Mouse (Mus musculus) myocyte (in vitro differentiated cells): ENCODE data around the gene Cacna1e. TPM values are rescaled to one million over a fixed set of nuclear protein-coding genes. Genes with fewer than 3 reads are reported as not detected.

Source experiments
- H3K27me3 ChIP-seq: one replicate; pipeline ENCODE4 v1.6.1; 2011; ENCODE audit not compliant: control insufficient read depth, insufficient read depth, insufficient read length
- H3K36me3 ChIP-seq: one replicate; pipeline ENCODE4 v1.6.1; 2011; ENCODE audit not compliant: control insufficient read depth, insufficient read depth
- H3K4me2 ChIP-seq: one replicate; pipeline ENCODE4 v1.6.1; 2011; ENCODE audit warnings: low read depth, control low read depth
- H3K4me3 ChIP-seq: one replicate; pipeline ENCODE4 v1.5.1; 2011; ENCODE audit warnings: mild to moderate bottlenecking, control low read depth, moderate library complexity
- H3K79me2 ChIP-seq: one replicate; pipeline ENCODE4 v1.6.1; 2011; ENCODE audit not compliant: control insufficient read depth, insufficient read depth
- H3ac ChIP-seq: one replicate; pipeline ENCODE4 v1.6.1; 2011; ENCODE audit not compliant: control insufficient read depth, insufficient read length
- CEBPB ChIP-seq: IDR thresholded peaks from 2 replicates; pipeline ENCODE4 v1.6.1; 2011; ENCODE audit warnings: mild to moderate bottlenecking, moderate library complexity; ENCODE audit not compliant: poor library complexity, insufficient read depth, severe bottlenecking
- E2F4 ChIP-seq: IDR thresholded peaks from one replicate; pipeline ENCODE4 v1.6.1; 2011; ENCODE audit warnings: mild to moderate bottlenecking, control low read depth, moderate library complexity; ENCODE audit not compliant: insufficient read depth
- MAX ChIP-seq: IDR thresholded peaks from one replicate; pipeline ENCODE4 v1.6.1; 2011; ENCODE audit warnings: low read depth, mild to moderate bottlenecking, control low read depth
- MYOD1 ChIP-seq, 3 experiments: IDR thresholded peaks; one replicate each; pipeline ENCODE4 v1.6.1; 2011; ENCODE audit warnings: control low read depth in 2 of 3, low read depth in 2 of 3, mild to moderate bottlenecking in 2 of 3, moderate library complexity in 1 of 3; ENCODE audit not compliant: insufficient read length in 2 of 3, control insufficient read depth in 1 of 3
- MYOG ChIP-seq, 3 experiments: IDR thresholded peaks; one replicate each; pipeline ENCODE4 v1.6.1; 2011; ENCODE audit warnings: control low read depth in 2 of 3, low read depth in 2 of 3, mild to moderate bottlenecking in 2 of 3; ENCODE audit not compliant: insufficient read length in 2 of 3, control insufficient read depth in 1 of 3, insufficient read depth in 1 of 3
- POLR2A ChIP-seq: IDR thresholded peaks from one replicate; pipeline ENCODE4 v1.6.1; 2011; ENCODE audit warnings: low read depth, mild to moderate bottlenecking, control low read depth, moderate library complexity; ENCODE audit not compliant: insufficient read length
- POLR2AphosphoS2 ChIP-seq: IDR thresholded peaks from one replicate; pipeline ENCODE4 v1.6.1; 2011; ENCODE audit warnings: low read depth, control low read depth; ENCODE audit not compliant: insufficient read length
- REST ChIP-seq: IDR thresholded peaks from one replicate; pipeline ENCODE4 v1.6.1; 2011; ENCODE audit warnings: mild to moderate bottlenecking, control low read depth, moderate library complexity; ENCODE audit not compliant: insufficient read depth, insufficient read length
- SRF ChIP-seq: IDR thresholded peaks from one replicate; pipeline ENCODE4 v1.6.1; 2011; ENCODE audit warnings: low read depth; ENCODE audit not compliant: control insufficient read depth, insufficient read length
- TCF12 ChIP-seq: IDR thresholded peaks from one replicate; pipeline ENCODE4 v1.6.1; 2011; ENCODE audit warnings: mild to moderate bottlenecking, control low read depth; ENCODE audit not compliant: poor library complexity, insufficient read depth, severe bottlenecking
- TCF3 ChIP-seq: IDR thresholded peaks from one replicate; pipeline ENCODE4 v1.6.1; 2011; ENCODE audit warnings: low read depth, control low read depth; ENCODE audit not compliant: insufficient read length
- USF1 ChIP-seq: IDR thresholded peaks from one replicate; pipeline ENCODE4 v1.6.1; 2011; ENCODE audit warnings: low read depth, mild to moderate bottlenecking, control low read depth, moderate library complexity
- polyA plus RNA-seq: library from polyadenylated mRNA; unstranded; fragments of >200 nt; fragmentation: generic; extraction: Trizol; gene quantifications from one replicate; pipeline ENCODE4 v1.2.1, GENCODE M21; 2012; ENCODE audit warnings: missing spikeins

Gene Cacna1e
- polyA plus RNA-seq, 1 experiment = not detected

DNA sequence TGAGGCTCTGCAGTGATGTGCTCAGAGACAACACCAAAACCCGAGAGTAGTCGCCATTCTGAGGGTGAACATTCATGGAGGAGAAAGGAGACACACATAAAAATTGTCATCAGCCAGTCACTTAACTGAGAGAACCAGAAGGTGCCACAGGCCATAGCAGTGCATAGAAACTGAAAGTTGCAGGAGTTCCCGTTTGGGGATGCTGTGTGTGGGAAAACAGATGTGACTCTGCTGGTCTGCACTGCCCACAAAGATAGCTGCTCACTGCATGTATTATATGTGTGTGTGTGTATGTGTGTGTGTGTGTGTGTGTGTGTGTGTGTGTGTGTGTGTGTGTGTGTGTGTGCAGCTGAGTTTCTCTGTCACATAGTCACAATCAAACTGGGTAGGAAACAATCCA lies 61.2 kb downstream of the Cacna1e start:
- TF ChIP-seq CEBPB (no peak), TCF3 (no peak), E2F4 (no peak), USF1 (no peak), POLR2AphosphoS2 (no peak), MAX (no peak), TCF12 (no peak), MYOD1 (IDR thresholded peaks at IDR 0.05; ENCODE audit: control insufficient read depth in 1 of 3, insufficient read length in 2 of 3, low read depth in 2 of 3) (no peak), POLR2A (no peak), MYOG (IDR thresholded peaks at IDR 0.05; ENCODE audit: control insufficient read depth in 1 of 3, insufficient read depth in 1 of 3, insufficient read length in 2 of 3, low read depth in 2 of 3) (no peak)
- Histone ChIP-seq H3K27me3 (peaks cover 14% of the 10 kb centered on the region), H3K4me2 (no peak overlapping the region), H3ac (no peak overlapping the region), H3K36me3 (no peaks in the 10 kb centered on the region), H3K4me3 (no peak overlapping the region), H3K79me2 (no peaks in the 10 kb centered on the region)

GRCm38 (mm10) chr1:154820422-154820821 lies 63.9 kb downstream of the Cacna1e start:
- TF ChIP-seq E2F4 (no peak), MAX (no peak), POLR2AphosphoS2 (no peak), REST (no peak), MYOD1 (IDR thresholded peaks at IDR 0.05; ENCODE audit: control insufficient read depth in 1 of 3, insufficient read length in 2 of 3, low read depth in 2 of 3) (no peak), TCF12 (no peak), POLR2A (no peak), MYOG (IDR thresholded peaks at IDR 0.05; ENCODE audit: control insufficient read depth in 1 of 3, insufficient read depth in 1 of 3, insufficient read length in 2 of 3, low read depth in 2 of 3) (no peak), SRF (no peak), CEBPB (no peak), TCF3 (no peak), USF1 (no peak)
- no peaks in the 10 kb centered on the region for H3K79me2 ChIP-seq
- no peak overlapping the region for H3K4me2 ChIP-seq
- H3K4me3 ChIP-seq = no peak overlapping the region
- H3K27me3 ChIP-seq = peaks cover 14% of the 10 kb centered on the region
- H3K36me3 ChIP-seq = no peaks in the 10 kb centered on the region
- no peak overlapping the region for H3ac ChIP-seq

GRCm38 (mm10) chr1:154819960-154820359 lies 64.3 kb downstream of the Cacna1e start:
- no peak for TF ChIP-seq POLR2AphosphoS2
- TF ChIP-seq POLR2A = no peak
- no peak for TF ChIP-seq TCF12
- no peak for TF ChIP-seq MYOD1 (IDR thresholded peaks at IDR 0.05; ENCODE audit: control insufficient read depth in 1 of 3, insufficient read length in 2 of 3, low read depth in 2 of 3)
- TF ChIP-seq TCF3 = no peak
- no peak for TF ChIP-seq CEBPB
- TF ChIP-seq REST = no peak
- no peak for TF ChIP-seq SRF
- TF ChIP-seq MAX = no peak
- Histone ChIP-seq H3K27me3 (peaks cover 10% of the 10 kb centered on the region), H3K36me3 (no peaks in the 10 kb centered on the region), H3K79me2 (no peaks in the 10 kb centered on the region), H3K4me3 (no peak overlapping the region), H3K4me2 (no peak overlapping the region), H3ac (no peak overlapping the region)

GRCm38 (mm10) chr1:154818742-154819141 lies 65.6 kb downstream of the Cacna1e start:
- Histone ChIP-seq H3K4me2 (no peak overlapping the region), H3K27me3 (peaks cover 7% of the 10 kb centered on the region), H3K4me3 (no peak overlapping the region), H3K79me2 (no peaks in the 10 kb centered on the region), H3K36me3 (no peaks in the 10 kb centered on the region), H3ac (no peak overlapping the region)
- no peak for TF ChIP-seq MAX
- TF ChIP-seq REST = no peak
- TF ChIP-seq TCF3 = no peak
- TF ChIP-seq USF1 = no peak

- Histone ChIP-seq H3K27me3 (no peaks in the 10 kb centered on the region), H3K4me2 (no peak overlapping the region), H3K79me2 (no peaks in the 10 kb centered on the region), H3K4me3 (no peak overlapping the region), H3K36me3 (no peaks in the 10 kb centered on the region), H3ac (no peak overlapping the region)
- TF ChIP-seq TCF3 = no peak
- TF ChIP-seq MYOG (IDR thresholded peaks at IDR 0.05; ENCODE audit: control insufficient read depth in 1 of 3, insufficient read depth in 1 of 3, insufficient read length in 2 of 3, low read depth in 2 of 3) = no peak
- TF ChIP-seq POLR2A = no peak
- TF ChIP-seq MAX = no peak
- no peak for TF ChIP-seq USF1
- no peak for TF ChIP-seq CEBPB
- TF ChIP-seq SRF = no peak
- TF ChIP-seq E2F4 = no peak
- no peak for TF ChIP-seq REST
- no peak for TF ChIP-seq MYOD1 (IDR thresholded peaks at IDR 0.05; ENCODE audit: control insufficient read depth in 1 of 3, insufficient read length in 2 of 3, low read depth in 2 of 3)
- TF ChIP-seq TCF12 = no peak
- no peak for TF ChIP-seq POLR2AphosphoS2
Measured at GRCm38 (mm10) chr1:154816836-154817235, 67.5 kb downstream of the Cacna1e start.
